Mouse (Mus musculus) MEL (cell line): Measurements from ENCODE around the gene Me3. TPM values are rescaled to one million over a fixed set of nuclear protein-coding genes. Genes with fewer than 3 reads are reported as not detected.

Experiments used
- DNase-seq: peaks from one replicate; pipeline ENCODE4 v3.0.0; 2011; ENCODE audit warnings: low read depth, low spot score
- H3K27ac ChIP-seq: 2 replicates; pipeline ENCODE4 v1.5.1; 2012; ENCODE audit warnings: low read depth, mild to moderate bottlenecking, control low read depth, low read length, moderate library complexity; ENCODE audit not compliant: control insufficient read depth
- H3K27me3 ChIP-seq, 2 experiments: fragments of 150-350 bp in 1 of 2; sonication (generic) in 1 of 2; 2 replicates each; pipeline ENCODE4 v1.6.1; 2012; ENCODE audit warnings: low read length in 2 of 2, mild to moderate bottlenecking in 2 of 2, improper control_type of control experiment in 1 of 2, moderate library complexity in 1 of 2; ENCODE audit not compliant: insufficient read depth in 2 of 2, control insufficient read depth in 1 of 2
- H3K36me3 ChIP-seq, 2 experiments: 2 replicates each; pipeline ENCODE4 v1.6.1; 2012 to 2014; ENCODE audit warnings: low read length in 2 of 2, improper control_type of control experiment in 1 of 2, inconsistent platforms in 1 of 2, mild to moderate bottlenecking in 1 of 2; ENCODE audit not compliant: insufficient read depth in 2 of 2, control insufficient read depth in 1 of 2
- H3K4me1 ChIP-seq, 2 experiments: fragments of 150-350 bp in 1 of 2; sonication (generic) in 1 of 2; 2 replicates each; pipeline ENCODE4 v1.6.1; 2012; ENCODE audit warnings: low read length in 2 of 2, improper control_type of control experiment in 1 of 2, mild to moderate bottlenecking in 1 of 2; ENCODE audit not compliant: insufficient read depth in 2 of 2, control insufficient read depth in 1 of 2
- H3K4me3 ChIP-seq, 2 experiments: fragments of 150-350 bp in 1 of 2; sonication (generic) in 1 of 2; 2 replicates each; pipeline ENCODE4 v1.5.1; 2012; ENCODE audit warnings: low read depth in 2 of 2, low read length in 2 of 2, mild to moderate bottlenecking in 2 of 2, moderate library complexity in 2 of 2, control low read depth in 1 of 2, improper control_type of control experiment in 1 of 2; ENCODE audit not compliant: control insufficient read depth in 1 of 2, insufficient read depth in 1 of 2
- H3K79me2 ChIP-seq: 2 replicates; pipeline ENCODE4 v1.6.1; 2012; ENCODE audit warnings: mild to moderate bottlenecking, low read length, moderate library complexity; ENCODE audit not compliant: control insufficient read depth, poor library complexity, insufficient read depth
- H3K9ac ChIP-seq: 2 replicates; pipeline ENCODE4 v1.6.1; 2012; ENCODE audit warnings: low read depth, mild to moderate bottlenecking, control low read depth, low read length, moderate library complexity; ENCODE audit not compliant: control insufficient read depth, poor library complexity, severe bottlenecking
- H3K9me3 ChIP-seq: fragments of 150-350 bp; sonication (generic); replicated peaks from 2 replicates; pipeline ENCODE4 v1.6.1; 2012; ENCODE audit warnings: mild to moderate bottlenecking, low read length, improper control_type of control experiment, moderate library complexity; ENCODE audit not compliant: insufficient read depth
- BHLHE40 ChIP-seq: IDR thresholded peaks from 2 replicates; pipeline ENCODE4 v1.6.1; 2012; ENCODE audit warnings: low read depth, mild to moderate bottlenecking, inconsistent platforms, low read length, improper control_type of control experiment, borderline replicate concordance
- CHD1 ChIP-seq: IDR thresholded peaks from 2 replicates; pipeline ENCODE4 v1.6.1; 2012; ENCODE audit warnings: low read depth, mild to moderate bottlenecking, inconsistent platforms, low read length, improper control_type of control experiment
- CHD2 ChIP-seq: IDR thresholded peaks from 2 replicates; pipeline ENCODE4 v1.6.1; 2011; ENCODE audit warnings: low read length, improper control_type of control experiment
- GABPA ChIP-seq: IDR thresholded peaks from 2 replicates; pipeline ENCODE4 v1.6.1; 2012; ENCODE audit warnings: low read depth, mild to moderate bottlenecking, inconsistent platforms, low read length, improper control_type of control experiment, moderate library complexity
- HCFC1 ChIP-seq: IDR thresholded peaks from 2 replicates; pipeline ENCODE4 v1.6.1; 2012; ENCODE audit warnings: low read depth, mild to moderate bottlenecking, inconsistent platforms, low read length, improper control_type of control experiment, moderate library complexity
- JUND ChIP-seq: IDR thresholded peaks from 2 replicates; pipeline ENCODE4 v1.6.1; 2011; ENCODE audit warnings: low read depth, mild to moderate bottlenecking, improper control_type of control experiment, low read length
- MAFK ChIP-seq: IDR thresholded peaks from 2 replicates; pipeline ENCODE4 v1.6.1; 2011; ENCODE audit warnings: low read depth, mild to moderate bottlenecking, low read length, improper control_type of control experiment, borderline replicate concordance
- MAZ ChIP-seq: IDR thresholded peaks from 2 replicates; pipeline ENCODE4 v1.6.1; 2012; ENCODE audit warnings: low read depth, mild to moderate bottlenecking, inconsistent platforms, low read length, improper control_type of control experiment
- MXI1 ChIP-seq: IDR thresholded peaks from 2 replicates; pipeline ENCODE4 v1.6.1; 2011; ENCODE audit warnings: mild to moderate bottlenecking, low read depth, low read length, improper control_type of control experiment
- MYB ChIP-seq: IDR thresholded peaks from 2 replicates; pipeline ENCODE4 v1.6.1; 2011; ENCODE audit warnings: mild to moderate bottlenecking, low read depth, low read length, improper control_type of control experiment
- MYC ChIP-seq: IDR thresholded peaks from 2 replicates; pipeline ENCODE4 v1.6.1; 2011; ENCODE audit warnings: low read depth, mild to moderate bottlenecking, low read length, improper control_type of control experiment, moderate library complexity
- NRF1 ChIP-seq: IDR thresholded peaks from 2 replicates; pipeline ENCODE4 v1.6.1; 2014; ENCODE audit warnings: low read depth, mild to moderate bottlenecking, inconsistent platforms, low read length, improper control_type of control experiment, moderate library complexity; ENCODE audit not compliant: poor library complexity, insufficient read depth, severe bottlenecking
- POLR2AphosphoS5 ChIP-seq: IDR thresholded peaks from 2 replicates; pipeline ENCODE4 v1.6.1; 2012; ENCODE audit warnings: low read depth, borderline replicate concordance, mild to moderate bottlenecking, inconsistent platforms, low read length, moderate library complexity, mixed read lengths
- RAD21 ChIP-seq: IDR thresholded peaks from 2 replicates; pipeline ENCODE4 v1.6.1; 2011; ENCODE audit warnings: mild to moderate bottlenecking, low read depth, low read length, improper control_type of control experiment
- SIN3A ChIP-seq: IDR thresholded peaks from 2 replicates; pipeline ENCODE4 v1.6.1; 2012; ENCODE audit warnings: low read length, improper control_type of control experiment, inconsistent platforms
- USF2 ChIP-seq, 2 experiments: IDR thresholded peaks; 2 replicates each; pipeline ENCODE4 v1.6.1; 2011 to 2012; ENCODE audit warnings: improper control_type of control experiment in 2 of 2, low read length in 2 of 2, borderline replicate concordance in 1 of 2, inconsistent platforms in 1 of 2, low read depth in 1 of 2, mild to moderate bottlenecking in 1 of 2; ENCODE audit not compliant: insufficient read depth in 1 of 2
- ZKSCAN1 ChIP-seq: IDR thresholded peaks from 2 replicates; pipeline ENCODE4 v1.6.1; 2012; ENCODE audit warnings: low read depth, mild to moderate bottlenecking, inconsistent platforms, low read length, improper control_type of control experiment, moderate library complexity
- ZNF384 ChIP-seq: IDR thresholded peaks from 2 replicates; pipeline ENCODE4 v1.6.1; 2012; ENCODE audit warnings: low read depth, mild to moderate bottlenecking, inconsistent platforms, low read length, improper control_type of control experiment
- polyA plus RNA-seq, 2 experiments: library from polyadenylated mRNA; stranded (reverse) in 1 of 2; unstranded in 1 of 2; fragments of >175 nt in 1 of 2; fragments of >200 nt in 1 of 2; gene quantifications; 2 replicates each; pipeline versions ENCODE4 v1.2.1 to v1.2.4; 2012; ENCODE audit warnings: low replicate concordance in 2 of 2, low read depth in 1 of 2; ENCODE audit not compliant: insufficient read length in 2 of 2, insufficient read depth in 1 of 2, missing spikeins in 1 of 2
- total RNA-seq: library from RNA; depleted of rRNA; stranded (reverse); fragments of 300-350 nt; gene quantifications from 2 replicates; pipeline ENCODE4 v1.2.3, GENCODE M21; 2012

Gene Me3
- total and polyA plus RNA-seq, 3 experiments: 0.35 TPM; not detected in 2

GRCm38 (mm10) chr7:89700511-89700910, 68.3 kb downstream of the Me3 start:
- H3K9ac ChIP-seq: no peak overlapping the region
- no peaks in the 10 kb centered on the region for H3K36me3 ChIP-seq
- no peaks in the 10 kb centered on the region for H3K4me1 ChIP-seq
- H3K27me3 ChIP-seq: no peaks in the 10 kb centered on the region
- no peak for DNase-seq
- H3K79me2 ChIP-seq: no peaks in the 10 kb centered on the region
- no peak overlapping the region for H3K27ac ChIP-seq
- TF ChIP-seq MAZ (no peak), MAFK (no peak), JUND (no peak), MYC (no peak), MXI1 (no peak), GABPA (no peak), MYB (no peak), RAD21 (no peak), USF2 (IDR thresholded peaks at IDR 0.05; ENCODE audit: borderline replicate concordance in 1 of 2, insufficient read depth in 1 of 2, low read depth in 1 of 2, low read length in 2 of 2) (no peak)
- no peaks in the 10 kb centered on the region for H3K9me3 ChIP-seq
- no peak overlapping the region for H3K4me3 ChIP-seq

GRCm38 (mm10) chr7:89710776-89711175, 78.6 kb downstream of the Me3 start:
- Histone ChIP-seq H3K27me3 (no peaks in the 10 kb centered on the region), H3K9ac (no peak overlapping the region), H3K4me3 (no peak overlapping the region), H3K79me2 (no peaks in the 10 kb centered on the region), H3K36me3 (no peaks in the 10 kb centered on the region), H3K27ac (no peak overlapping the region), H3K4me1 (no peaks in the 10 kb centered on the region), H3K9me3 (no peaks in the 10 kb centered on the region)
- no peak for TF ChIP-seq BHLHE40
- TF ChIP-seq NRF1: no peak
- TF ChIP-seq USF2 (IDR thresholded peaks at IDR 0.05; ENCODE audit: borderline replicate concordance in 1 of 2, insufficient read depth in 1 of 2, low read depth in 1 of 2, low read length in 2 of 2): no peak
- no peak for TF ChIP-seq CHD1
- no peak for TF ChIP-seq CHD2
- no peak for TF ChIP-seq HCFC1
- no peak for TF ChIP-seq SIN3A
- TF ChIP-seq JUND: no peak
- TF ChIP-seq ZNF384: no peak
- TF ChIP-seq MXI1: no peak
- TF ChIP-seq ZKSCAN1: no peak
- TF ChIP-seq MYC: no peak
- no peak for TF ChIP-seq MAFK
- TF ChIP-seq POLR2AphosphoS5: no peak
- DNase-seq: no peak
